Mouse (Mus musculus) CD4-positive, CD25-positive, alpha-beta regulatory T cell, adult 2 months (primary cell): ENCODE results near the gene Rnf126.
"Not testable (repeated sequence)": the region's sequence is repeated elsewhere in the genome, so short reads cannot be mapped to it uniquely, and the experiment has no call there.

ENCODE experiments used
- DNase-seq: peaks from one replicate; pipeline ENCODE4 v3.0.0-alpha.2; 2012; ENCODE audit warnings: low read depth, low spot score

Gene Rnf126

DNA sequence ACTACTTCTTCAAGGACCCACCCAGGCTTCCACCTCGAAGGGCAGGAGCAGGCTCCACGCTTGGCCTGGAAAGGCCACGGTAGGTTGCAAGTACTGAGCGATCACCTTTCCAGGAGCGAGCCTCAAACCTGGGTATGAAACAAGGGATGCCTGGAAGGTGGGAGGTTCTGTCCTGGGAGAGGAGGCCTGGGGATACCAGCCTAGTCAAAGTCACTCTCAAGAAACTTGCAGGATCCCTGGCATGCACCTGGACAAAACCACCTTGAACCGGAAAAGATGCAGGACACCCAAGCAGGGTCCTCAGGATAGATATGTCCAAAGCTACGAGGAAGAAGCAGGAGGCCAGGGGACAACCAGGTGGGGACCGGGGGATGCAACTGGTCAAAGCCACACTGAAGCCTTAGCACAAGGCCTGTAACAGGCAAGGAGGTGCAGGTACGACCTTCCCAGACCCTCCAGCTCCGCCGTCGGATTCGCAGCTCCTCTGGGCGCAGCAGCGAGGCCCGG, 698 bp downstream of the Rnf126 start:
- DNase-seq: no peak

DNA sequence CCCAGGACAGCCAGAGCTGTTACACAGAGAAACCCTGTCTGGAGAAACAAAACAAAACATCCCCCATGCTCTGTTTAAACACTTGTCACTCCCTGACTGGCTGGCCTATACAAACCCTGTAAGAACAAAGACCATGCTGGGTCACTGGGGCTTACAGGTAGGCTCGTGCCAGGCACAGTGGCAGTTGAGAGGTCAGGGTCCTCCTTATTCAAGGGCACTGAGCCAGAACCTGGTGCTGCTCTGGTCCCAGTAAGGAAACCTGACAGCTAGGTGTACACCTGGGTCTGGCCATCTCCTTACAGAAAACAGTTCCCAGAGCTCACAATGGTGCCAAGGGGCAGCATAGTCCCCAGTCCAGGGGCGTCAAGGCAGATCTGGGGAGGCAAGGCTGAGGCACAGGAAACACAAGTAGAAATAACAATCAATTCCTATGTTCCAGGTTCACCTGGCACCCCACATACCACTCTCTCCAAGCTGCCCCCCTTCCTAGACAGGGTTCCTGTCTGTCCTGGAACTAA, 1.5 kb downstream of the Rnf126 start:
- DNase-seq: no peak

GRCm38 (mm10) chr10:79764234-79764633, 2.5 kb downstream of the Rnf126 start:
- DNase-seq: no peak

DNA sequence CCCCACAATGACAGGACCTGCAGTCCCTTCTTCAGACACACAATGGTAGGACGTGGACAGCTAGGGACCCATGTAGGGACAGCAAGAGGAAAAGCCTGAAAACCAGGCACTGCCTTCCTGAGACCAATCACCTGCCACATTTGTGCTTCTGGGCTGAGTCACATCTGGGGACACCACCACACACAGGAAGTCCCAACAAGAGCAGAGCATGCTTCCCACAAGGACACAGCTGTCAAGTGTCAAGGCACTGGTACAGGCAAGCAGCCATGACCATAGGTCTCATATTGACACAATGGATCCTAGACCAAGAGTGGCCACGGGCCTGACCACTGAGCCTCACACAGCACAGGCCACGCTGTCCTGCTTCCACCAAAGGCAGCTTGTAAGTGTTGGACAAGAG, 3.9 kb downstream of the Rnf126 start:
- DNase-seq: no peak

DNA sequence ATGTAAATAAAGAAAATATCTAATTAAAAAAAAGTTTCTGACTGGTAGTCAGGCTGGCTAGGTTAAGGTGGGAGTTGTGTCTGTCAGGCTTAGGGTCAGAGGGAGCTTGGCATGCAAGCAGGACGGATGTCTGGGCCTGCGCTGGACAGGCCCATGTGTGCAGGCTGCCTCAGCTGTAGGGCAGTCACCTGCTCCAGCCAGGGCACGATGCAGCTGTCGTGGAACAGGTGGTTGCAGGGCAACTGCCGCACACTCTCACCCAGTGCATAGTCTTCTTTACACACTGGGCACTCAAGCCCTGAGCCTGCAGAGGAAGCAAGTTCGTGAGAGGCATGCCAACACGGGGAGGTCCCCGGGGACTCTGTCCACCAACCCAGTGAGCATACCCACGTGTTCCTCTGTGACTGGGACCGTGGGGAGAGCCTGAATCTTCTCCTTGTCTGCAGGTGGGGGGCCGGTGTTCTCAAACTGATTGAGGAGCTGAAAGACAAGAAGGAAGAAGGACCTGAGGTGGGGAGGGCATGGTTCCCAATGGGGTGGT, 6.1 kb downstream of the Rnf126 start:
- no peak for DNase-seq

DNA sequence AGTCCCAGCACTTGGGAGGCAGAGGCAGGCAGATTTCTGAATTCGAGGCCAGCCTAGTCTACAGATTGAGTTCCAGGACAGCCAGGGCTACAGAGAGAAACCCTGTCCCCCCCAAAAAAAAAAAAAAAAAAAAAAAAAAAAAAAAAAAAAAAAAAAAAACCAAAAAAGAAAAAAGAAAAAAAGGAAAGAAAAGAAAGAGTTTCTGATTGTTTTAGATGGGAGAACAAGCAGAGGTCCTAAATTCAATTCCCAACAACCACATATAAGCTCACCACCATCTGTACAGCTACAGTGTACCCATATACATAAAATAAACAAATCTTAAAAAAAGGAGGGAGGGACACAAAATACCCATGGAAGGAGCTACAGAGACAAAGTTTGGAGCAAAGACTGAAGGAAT, 7.1 kb downstream of the Rnf126 start:
- DNase-seq: not testable (repeated sequence)

DNA sequence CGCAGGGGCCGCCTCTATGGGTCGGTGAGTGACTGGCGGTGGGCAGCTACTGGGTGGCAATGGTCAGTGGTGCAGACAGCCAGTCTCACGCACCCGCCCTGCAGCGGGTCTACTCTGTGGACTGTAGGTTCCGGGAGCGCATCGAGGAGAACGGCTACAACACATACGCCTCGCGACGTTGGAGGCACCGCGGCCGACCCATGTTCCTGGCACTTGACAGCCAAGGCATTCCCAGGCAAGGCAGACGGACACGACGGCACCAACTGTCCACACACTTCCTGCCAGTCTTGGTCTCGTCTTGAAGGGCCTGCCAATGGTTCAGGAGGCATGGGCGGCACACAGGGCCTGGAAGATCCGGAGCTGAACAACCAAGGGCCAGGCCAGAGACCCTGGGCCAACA, 10.1 kb downstream of the Rnf126 start:
- no peak for DNase-seq

- DNase-seq: no peak
Measured at GRCm38 (mm10) chr10:79755854-79756253, 10.9 kb downstream of the Rnf126 start.

DNA sequence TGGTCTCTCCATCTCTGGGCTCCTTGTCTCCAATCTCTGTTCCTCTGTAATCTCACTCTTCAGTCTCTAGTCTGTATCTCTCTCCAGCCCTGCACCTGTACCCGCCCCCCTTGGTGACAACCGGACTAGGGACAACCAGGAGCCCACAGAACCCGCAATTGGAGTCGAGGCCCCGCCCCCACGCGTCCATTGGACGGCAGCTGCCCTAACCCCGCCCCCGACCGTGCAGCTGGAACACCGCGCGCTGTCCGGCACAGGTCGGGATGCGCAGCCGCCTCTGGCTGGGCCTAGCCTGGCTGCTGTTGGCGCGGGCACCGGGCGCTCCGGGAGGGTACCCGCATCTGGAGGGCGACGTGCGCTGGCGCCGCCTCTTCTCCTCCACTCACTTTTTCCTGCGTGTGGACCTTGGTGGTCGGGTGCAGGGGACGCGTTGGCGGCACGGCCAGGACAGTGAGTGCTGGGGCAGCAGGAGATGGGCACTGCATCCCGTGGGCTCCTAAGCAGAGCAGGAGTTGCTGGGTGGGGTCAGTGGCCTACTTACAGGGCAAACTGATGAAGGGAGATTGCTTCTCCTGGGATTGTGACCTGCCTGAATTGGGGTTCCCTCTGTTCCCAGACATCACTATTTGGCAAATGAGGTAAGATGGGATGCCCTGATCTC, 11.8 kb downstream of the Rnf126 start, which contains the start of gene Fgf22:
Fgf22 (plus strand) TSS at position 221 of the 661 bp plus-strand sequence.
- peak; percentile 38 for DNase-seq

DNA sequence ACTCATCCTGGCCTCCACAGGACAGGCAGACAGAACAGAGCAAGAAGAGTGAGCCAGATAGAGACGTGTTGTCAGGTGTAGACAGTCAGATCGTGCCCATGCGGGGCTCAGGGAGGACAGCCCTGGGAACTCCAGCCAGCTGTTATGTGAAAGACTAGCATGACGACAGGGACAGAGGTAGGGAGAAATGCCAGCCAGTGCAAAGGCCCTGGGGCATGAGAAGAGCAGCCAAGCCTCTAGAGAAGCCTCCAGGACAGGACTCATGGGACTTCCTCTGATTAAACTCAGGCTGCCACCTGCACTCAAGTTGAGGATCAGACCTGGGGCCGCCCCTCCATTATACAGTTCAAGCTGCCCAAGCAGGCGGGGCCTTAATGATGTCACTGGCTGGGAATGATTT, 18.3 kb downstream of the Rnf126 start:
- no peak for DNase-seq

- no peak for DNase-seq
Measured at GRCm38 (mm10) chr10:79746774-79747151, 20.0 kb downstream of the Rnf126 start.

- peak; percentile 98 for DNase-seq
Measured at GRCm38 (mm10) chr10:79745898-79746773, 20.6 kb downstream of the Rnf126 start, which contains the start of gene Polrmt. Gene Polrmt (minus strand): TSS chr10:79746581.

DNA sequence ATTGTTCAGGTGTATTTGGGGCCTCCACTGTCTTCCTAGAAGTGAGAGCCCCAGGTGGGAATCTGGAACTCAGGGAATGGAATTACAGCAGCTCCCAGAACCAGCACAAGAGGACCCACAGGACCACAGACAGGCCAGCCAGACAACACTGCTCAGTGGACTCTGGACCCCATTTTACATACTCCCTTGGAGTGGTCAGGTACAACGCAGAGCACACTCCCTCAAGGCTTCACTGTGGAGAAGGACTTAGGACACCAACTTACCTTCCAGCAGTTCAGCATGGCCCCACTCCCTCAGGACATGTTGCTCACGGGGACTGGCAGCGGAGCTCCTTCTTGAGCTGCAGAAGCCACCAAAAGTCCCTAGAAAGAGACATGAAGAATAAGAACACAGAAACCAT, 21.3 kb downstream of the Rnf126 start:
- DNase-seq: no peak

- DNase-seq: no peak
Measured at GRCm38 (mm10) chr10:79743650-79744365, 22.9 kb downstream of the Rnf126 start.

DNA sequence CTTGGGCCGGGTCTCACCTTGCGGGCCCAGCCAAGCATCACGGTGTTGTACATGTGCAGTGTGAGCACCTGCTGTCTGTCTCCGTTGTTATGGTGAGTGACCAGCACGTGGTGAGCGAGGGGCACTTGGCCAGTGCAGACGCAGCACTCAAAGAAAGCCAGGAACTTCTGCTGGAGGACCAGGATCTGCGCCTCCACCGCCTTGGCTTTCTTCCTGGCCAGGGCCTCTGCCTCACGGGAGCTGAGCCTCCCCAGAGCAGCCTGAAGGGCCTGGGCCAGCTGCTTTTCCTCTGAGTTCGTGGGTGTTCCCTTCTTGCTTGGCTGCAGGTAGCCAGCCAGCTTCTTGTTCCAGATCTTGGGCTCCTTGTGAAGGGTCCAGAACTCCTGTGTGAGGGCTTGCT, 23.6 kb downstream of the Rnf126 start:
- no peak for DNase-seq

DNA sequence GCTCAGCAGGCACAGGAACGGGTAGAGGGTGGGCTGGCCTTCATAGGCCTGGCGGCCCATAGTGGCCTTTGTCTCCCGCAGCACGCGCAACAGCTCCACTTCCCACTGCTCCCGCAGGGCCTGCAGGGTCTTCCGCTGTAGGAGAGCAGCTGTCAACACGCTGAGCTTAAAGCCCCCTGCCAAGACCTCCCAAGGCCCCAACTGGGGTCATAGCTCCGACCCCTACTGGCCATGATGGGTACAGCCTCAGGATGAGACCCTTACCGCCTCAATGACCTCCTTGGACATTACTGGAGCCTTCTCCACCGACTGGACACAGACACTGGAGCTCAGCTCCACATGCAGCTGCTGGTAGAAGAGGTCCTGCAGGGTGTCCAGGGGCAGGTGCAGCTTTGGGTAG, 25.9 kb downstream of the Rnf126 start:
- no peak for DNase-seq

DNA sequence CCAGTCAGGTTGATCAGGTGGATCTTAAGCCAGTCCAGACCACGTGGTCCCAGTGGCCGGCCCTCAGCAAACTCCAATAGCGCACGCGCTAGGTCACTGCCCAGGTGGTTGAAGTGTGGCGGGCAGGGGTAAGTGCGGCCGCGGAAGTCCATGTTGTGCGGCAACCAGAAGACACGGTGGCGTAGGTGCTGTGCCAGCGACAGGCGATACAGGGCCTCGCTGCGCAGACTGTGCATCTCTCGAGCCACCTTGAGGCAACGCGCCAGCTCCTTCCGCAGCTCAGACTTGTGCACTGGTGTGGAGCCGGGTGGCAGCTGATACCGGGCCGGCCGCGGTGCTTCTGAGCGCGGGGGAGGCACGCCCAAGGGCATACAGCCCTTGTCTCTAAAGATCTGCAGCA, 27.5 kb downstream of the Rnf126 start:
- DNase-seq: no peak

DNA sequence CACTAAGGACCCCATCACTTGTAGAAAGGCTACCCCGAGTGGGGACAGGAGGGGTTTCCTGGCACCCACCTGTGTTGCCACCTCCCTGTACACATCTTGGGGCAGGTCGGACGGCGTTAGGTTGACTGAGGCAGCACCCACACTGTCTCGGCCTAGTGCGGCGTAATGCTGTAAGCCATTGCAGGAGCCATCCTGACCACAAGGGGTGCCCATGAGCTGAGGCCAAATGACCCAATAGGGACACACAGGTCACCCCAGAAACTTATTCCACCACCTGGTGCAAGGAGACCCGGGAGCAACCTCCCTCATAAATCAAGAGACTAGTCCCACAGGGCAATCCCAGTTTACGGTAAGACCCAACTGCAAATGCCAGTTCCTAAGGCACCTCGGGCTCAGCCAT, 28.5 kb downstream of the Rnf126 start:
- peak; percentile 51 for DNase-seq

DNA sequence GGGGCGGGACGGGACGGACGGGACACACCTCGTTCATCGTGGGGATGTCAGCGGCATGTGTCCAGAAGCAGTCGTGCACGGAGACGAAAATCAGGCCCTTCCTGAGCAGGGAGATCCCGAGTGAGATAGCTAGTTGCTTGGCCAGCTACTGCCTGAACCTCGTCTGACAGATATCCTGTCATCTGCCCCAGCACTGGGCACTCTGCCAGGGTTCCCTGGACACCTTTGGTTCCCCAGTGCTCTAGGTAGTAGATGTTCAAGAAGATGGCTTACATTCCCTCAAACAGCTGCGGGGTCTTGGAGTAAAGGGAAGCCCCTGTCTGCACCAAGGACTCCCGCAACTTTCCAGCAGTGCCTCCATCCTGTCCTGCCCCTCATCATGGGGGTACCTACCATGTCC, 30.0 kb downstream of the Rnf126 start:
- no peak for DNase-seq

GRCm38 (mm10) chr10:79735361-79735760, 31.4 kb downstream of the Rnf126 start:
- DNase-seq: no peak

- no peak for DNase-seq
Measured at GRCm38 (mm10) chr10:79733847-79734246, 32.9 kb downstream of the Rnf126 start.

DNA sequence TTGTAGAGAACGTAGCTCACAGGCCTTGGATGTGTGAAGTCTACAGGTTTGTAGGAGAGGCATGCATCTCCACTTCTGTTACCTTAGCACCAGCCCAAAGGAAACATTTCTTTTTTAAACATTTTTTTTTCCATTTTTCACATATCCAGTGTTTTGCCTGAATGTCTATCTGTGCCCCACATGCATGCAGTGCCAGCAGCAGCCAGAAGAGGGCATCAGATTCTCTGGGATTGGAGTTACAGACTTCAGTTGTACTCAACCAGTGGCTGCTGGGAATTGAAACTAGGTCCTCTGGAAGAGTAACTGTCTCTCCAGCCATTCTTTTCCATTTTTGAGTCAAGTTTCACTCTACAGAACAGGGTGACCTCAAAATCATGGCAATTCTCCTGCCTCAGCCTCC, 34.3 kb downstream of the Rnf126 start:
- peak; percentile 58 for DNase-seq
